Mouse (Mus musculus): Measurements from ENCODE around the gene Hemk1. TPM values are rescaled to one million over a fixed set of nuclear protein-coding genes. Genes with fewer than 3 reads are reported as not detected.

The Hemk1 gene
- 16.1 and 18.6 TPM in 2 replicates for polyA plus RNA-seq (2015; fragmentation: Nextera tagmentation; extraction: Ambion mirVana)

GRCm38 (mm10) chr9:107338172-107338883 lies at the start of gene Hemk1:
Gene Hemk1, minus strand, starts transcription at chr9:107338350.

DNA sequence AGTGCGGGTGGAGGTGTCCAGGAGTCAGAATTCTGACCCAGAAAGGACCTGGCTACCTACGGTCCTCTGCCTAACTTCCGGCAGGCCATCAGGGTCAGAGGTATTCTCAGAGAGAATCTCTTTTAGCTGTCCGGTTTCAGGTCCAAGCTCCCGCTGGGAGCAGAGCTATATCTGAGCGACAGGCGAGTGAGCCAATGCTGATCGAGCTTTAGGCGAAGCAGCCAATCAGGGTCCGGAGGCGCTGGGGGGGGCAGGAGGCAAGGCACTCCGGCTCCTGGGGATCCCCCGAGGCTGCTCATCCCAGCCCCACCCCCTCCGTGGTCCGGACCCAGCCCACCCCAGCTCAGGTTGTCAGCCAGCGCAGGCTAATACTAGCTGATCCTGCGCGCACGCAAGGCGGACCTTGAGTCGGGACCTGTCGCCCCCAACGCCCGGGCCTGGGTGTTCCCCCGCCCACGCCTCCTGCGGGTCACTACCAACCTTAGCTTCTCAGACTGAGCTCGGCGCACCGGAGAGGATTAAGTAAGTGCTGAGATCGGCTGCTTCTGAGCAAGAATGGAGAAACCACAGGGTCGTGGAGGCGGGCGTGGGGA lies 2.2 kb upstream of the Hemk1 start, which contains the start of gene 6430571L13Rik:
TSS of gene 6430571L13Rik (plus strand) at position 336 of the 593 bp plus-strand sequence.

DNA sequence AAGGTAGTCTGAATTCAATTTTAAA lies 42.3 kb downstream of the Hemk1 start, which contains the start of gene Cish:
TSS of gene Cish (plus strand) at position 11 of the 25 bp plus-strand sequence.

GRCm38 (mm10) chr9:107289211-107290076 lies 48.7 kb downstream of the Hemk1 start, which contains the start of gene Mapkapk3:
Gene Mapkapk3, minus strand, starts transcription at chr9:107289877.

Other genes with a start within 250 kb of the Hemk1 start
- 35.4 and 42.8 TPM in 2 replicates for gene Dock3, start 106.4 kb downstream of the Hemk1 start, polyA plus RNA-seq (2015; fragmentation: Nextera tagmentation; extraction: Ambion mirVana)
- 2.0 and 2.4 TPM in 2 replicates for gene Mapkapk3, start 48.5 kb downstream of the Hemk1 start, polyA plus RNA-seq (2015; fragmentation: Nextera tagmentation; extraction: Ambion mirVana)
- gene Cish, start 42.3 kb downstream of the Hemk1 start, polyA plus RNA-seq (2015; fragmentation: Nextera tagmentation; extraction: Ambion mirVana), result 7.0 and 8.6 TPM in 2 replicates
- 8.6 and 8.8 TPM in 2 replicates for gene 6430571L13Rik, start 2.3 kb upstream of the Hemk1 start, polyA plus RNA-seq (2015; fragmentation: Nextera tagmentation; extraction: Ambion mirVana)
- 8.8 and 11.5 TPM in 2 replicates for gene Cacna2d2, start 61.3 kb upstream of the Hemk1 start, polyA plus RNA-seq (2015; fragmentation: Nextera tagmentation; extraction: Ambion mirVana)
- 48.4 and 50.3 TPM in 2 replicates for gene Tmem115, start 195.6 kb upstream of the Hemk1 start, polyA plus RNA-seq (2015; fragmentation: Nextera tagmentation; extraction: Ambion mirVana)
- gene Cyb561d2, start 203.8 kb upstream of the Hemk1 start, polyA plus RNA-seq (2015; fragmentation: Nextera tagmentation; extraction: Ambion mirVana), result 64.1 and 65.4 TPM in 2 replicates
- gene Nprl2, start 203.9 kb upstream of the Hemk1 start, polyA plus RNA-seq (2015; fragmentation: Nextera tagmentation; extraction: Ambion mirVana), result 57.7 and 63.8 TPM in 2 replicates
- gene Zmynd10, start 208.9 kb upstream of the Hemk1 start, polyA plus RNA-seq (2015; fragmentation: Nextera tagmentation; extraction: Ambion mirVana), result 2.3 and 2.8 TPM in 2 replicates
- gene Rassf1, start 213.2 kb upstream of the Hemk1 start, polyA plus RNA-seq (2015; fragmentation: Nextera tagmentation; extraction: Ambion mirVana), result 33.1 and 41.1 TPM in 2 replicates
- gene Tusc2, start 224.9 kb upstream of the Hemk1 start, polyA plus RNA-seq (2015; fragmentation: Nextera tagmentation; extraction: Ambion mirVana), result 121 and 123 TPM in 2 replicates
- gene Hyal2, start 229.6 kb upstream of the Hemk1 start, polyA plus RNA-seq (2015; fragmentation: Nextera tagmentation; extraction: Ambion mirVana), result 40.8 and 41.1 TPM in 2 replicates
- 5.3 and 5.8 TPM in 2 replicates for gene Hyal1, start 238.6 kb upstream of the Hemk1 start, polyA plus RNA-seq (2015; fragmentation: Nextera tagmentation; extraction: Ambion mirVana)
- 19.3 and 21.4 TPM in 2 replicates for gene Naa80, start 240.5 kb upstream of the Hemk1 start, polyA plus RNA-seq (2015; fragmentation: Nextera tagmentation; extraction: Ambion mirVana)
- gene Hyal3, start 242.5 kb upstream of the Hemk1 start, polyA plus RNA-seq (2015; fragmentation: Nextera tagmentation; extraction: Ambion mirVana), result 1.8 and 2.2 TPM in 2 replicates
- 10.7 and 15.2 TPM in 2 replicates for gene Ifrd2, start 249.3 kb upstream of the Hemk1 start, polyA plus RNA-seq (2015; fragmentation: Nextera tagmentation; extraction: Ambion mirVana)

Data from neural tube, postnatal 0 days (tissue).